Comparison of ENCODE assay signal across 7 mouse cellular contexts in the genomic region with DNA sequence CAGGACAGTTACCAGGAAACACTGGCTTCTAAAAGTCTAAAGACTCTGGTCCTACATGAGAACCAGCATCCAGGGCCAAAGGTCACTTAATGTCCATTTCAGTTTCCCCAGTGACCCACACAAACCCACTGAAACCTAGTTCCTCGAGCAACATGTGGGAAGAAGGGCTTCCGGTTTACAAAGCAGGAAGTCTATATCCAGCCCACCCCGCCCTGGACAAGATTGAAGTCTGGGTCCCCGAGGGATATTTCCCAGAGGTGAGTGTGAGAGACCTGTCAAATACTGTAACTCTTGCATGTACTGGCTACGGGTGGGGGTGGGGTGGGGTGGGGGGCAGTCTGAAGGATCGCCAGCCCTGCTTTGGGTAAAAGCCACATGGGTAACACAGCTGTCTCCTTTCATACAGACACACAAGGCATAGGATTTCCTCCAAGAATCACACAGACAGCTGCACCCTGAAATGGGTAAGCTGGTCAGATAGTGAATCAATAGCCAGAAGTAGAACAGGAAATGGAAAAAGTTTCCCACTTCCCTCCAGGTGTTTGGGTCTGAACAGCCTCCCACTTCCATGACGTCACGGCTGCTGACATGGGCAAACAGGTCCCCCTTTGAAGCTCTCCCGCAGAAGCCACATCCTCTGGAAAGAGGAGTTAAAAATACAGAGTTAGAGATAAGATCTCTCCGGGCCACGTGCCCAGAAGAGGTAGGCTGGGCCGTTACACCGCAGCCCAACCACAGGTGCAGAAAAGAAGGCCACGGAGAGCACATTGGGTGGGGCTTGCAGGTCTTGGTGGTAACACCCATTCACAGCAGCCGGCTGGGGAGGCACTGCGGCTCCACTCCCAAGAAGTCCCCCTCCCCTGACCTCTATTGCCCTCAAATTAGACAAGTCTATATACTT. TPM values are rescaled to one million over a fixed set of nuclear protein-coding genes. Genes with fewer than 3 reads are reported as not detected.
DNase-seq lines count a peak whose midpoint lies in the region; ATAC-seq and TF ChIP-seq lines count a peak whose summit lies in the region.

No protein-coding gene starts in this region.

- peak overlapping the region; percentile 67 for H3K4me2 ChIP-seq in heart, embryonic 12.5 days

- H3K36me3 ChIP-seq in C2C12 (ENCODE audit: control insufficient read depth, insufficient read depth), result no peaks in the 10 kb centered on the region
- H3K36me3 ChIP-seq in heart, embryonic 12.5 days, result no peaks in the 10 kb centered on the region

- 0 out of 2 replicates have a peak overlapping the region, but pooled peaks have one; percentile 36 for H3K27ac ChIP-seq in heart, embryonic 12.5 days (ENCODE audit: poor library complexity, severe bottlenecking)

- TF ChIP-seq CTCF in C2C12 (IDR thresholded peaks at IDR 0.05; ENCODE audit: control insufficient read depth, insufficient read depth, insufficient read length), result no peak

- H3K27me3 ChIP-seq in C2C12 (ENCODE audit: control insufficient read depth, insufficient read depth, insufficient read length), result no peaks in the 10 kb centered on the region
- H3K27me3 ChIP-seq in heart, embryonic 12.5 days (replicated peaks), result no peaks in the 10 kb centered on the region

- peaks cover 54% of the 10 kb centered on the region for H3K4me1 ChIP-seq in heart, embryonic 12.5 days (replicated peaks)

- DNase-seq in NIH3T3 (ENCODE audit: low read depth), result peak; percentile 31
- peak; percentile 77 for DNase-seq in kidney, postnatal 14 days
- DNase-seq in thymus, adult 18-20 months, result peak; percentile 96 to 99
- no peak for DNase-seq in cerebellum, postnatal 4 days (ENCODE audit: low spot score in 2 of 2)

- no peaks in the 10 kb centered on the region for H3K9me3 ChIP-seq in heart, embryonic 12.5 days (replicated peaks)

- no peak overlapping the region for H3K4me3 ChIP-seq in C2C12 (ENCODE audit: insufficient read depth, poor library complexity, severe bottlenecking)
- H3K4me3 ChIP-seq in heart, embryonic 12.5 days, result no peak overlapping the region

- WGBS in heart, embryonic 12.5 days, result 21% methylated on average over 16 of the region's 16 CpGs

- no peaks in the 10 kb centered on the region for H3K79me2 ChIP-seq in C2C12 (ENCODE audit: control insufficient read depth, insufficient read depth)

- no peak overlapping the region for H3ac ChIP-seq in C2C12 (ENCODE audit: control insufficient read depth, insufficient read length, low read depth)

- H3K79me3 ChIP-seq in C2C12 (ENCODE audit: low read depth), result no peaks in the 10 kb centered on the region

- peak overlapping the region; percentile 59; the same call in 1 of the 2 replicates for H3K9ac ChIP-seq in heart, embryonic 12.5 days

- ATAC-seq in heart, embryonic 12.5 days (ENCODE audit: insufficient number of reproducible peaks, low FRiP score), result peak; percentile 30
- ATAC-seq in megakaryocyte, adult 5-6 weeks (ENCODE audit: poor library complexity, severe bottlenecking), result peak; percentile 67

TF ChIP-seq in C2C12, 6 proteins besides CTCF, POLR2A, EP300 and RAD21:
- TF ChIP-seq MYOG (IDR thresholded peaks at IDR 0.05; ENCODE audit: control insufficient read depth, extremely low read depth, insufficient read length) (no peak), CEBPB (IDR thresholded peaks at IDR 0.05; ENCODE audit: low read depth) (no peak), MYOD1 (IDR thresholded peaks at IDR 0.05; ENCODE audit: control insufficient read depth, insufficient read length, low read depth) (peak; percentile 57), USF1 (IDR thresholded peaks at IDR 0.05; ENCODE audit: low read depth) (peak; percentile 78), MAX (IDR thresholded peaks at IDR 0.05) (peak; percentile 11), FOSL1 (IDR thresholded peaks at IDR 0.05; ENCODE audit: insufficient read depth, low read length, poor library complexity, severe bottlenecking) (no peak)

RNA-seq across cellular contexts. Expression of gene Dad1, which starts 26.7 kb away (rescaled TPM):
- polyA plus RNA-seq in C2C12 (2012; fragmentation: generic; extraction: Trizol), result 262 TPM
- 365 and 374 TPM in 2 replicates for polyA plus RNA-seq in heart, embryonic 12.5 days (2016; fragmentation: Nextera tagmentation; extraction: Ambion mirVana)
- total RNA-seq in megakaryocyte, adult 5-6 weeks (2015), result 136 and 154 TPM in 2 replicates
- total RNA-seq in megakaryocyte, adult 5-6 weeks (2017), result 84.1 and 86.7 TPM in 2 replicates

RNA-seq across cellular contexts. Expression of gene Abhd4, which starts 26.8 kb away (rescaled TPM):
- 32.9 TPM for polyA plus RNA-seq in C2C12 (2012; fragmentation: generic; extraction: Trizol)
- 87.6 and 90.2 TPM in 2 replicates for polyA plus RNA-seq in heart, embryonic 12.5 days (2016; fragmentation: Nextera tagmentation; extraction: Ambion mirVana)
- total RNA-seq in megakaryocyte, adult 5-6 weeks (2015), result 11.0 and 13.9 TPM in 2 replicates
- total RNA-seq in megakaryocyte, adult 5-6 weeks (2017), result 10.0 and 16.5 TPM in 2 replicates

RNA-seq across cellular contexts. Expression of gene Olfr49, which starts 57.6 kb away (rescaled TPM):
- polyA plus RNA-seq in C2C12 (2012; fragmentation: generic; extraction: Trizol), result not detected
- not detected in 2 replicates for polyA plus RNA-seq in heart, embryonic 12.5 days (2016; fragmentation: Nextera tagmentation; extraction: Ambion mirVana)
- total RNA-seq in megakaryocyte, adult 5-6 weeks (2015), result not detected in 2 replicates
- 0.11 TPM in 1 of 2 replicates, not detected in the other for total RNA-seq in megakaryocyte, adult 5-6 weeks (2017)

Comparison
In these comparisons a context has a peak if more than half of its experiments do, and no peak if none do; other contexts are left out.
1. DNase-seq: peak in NIH3T3 (single experiment), kidney, postnatal 14 days (single experiment) and thymus, adult 18-20 months (2 of 2); none in cerebellum, postnatal 4 days (0 of 2).